Comparison of ENCODE assay signal across 9 mouse cellular contexts in the genomic region with DNA sequence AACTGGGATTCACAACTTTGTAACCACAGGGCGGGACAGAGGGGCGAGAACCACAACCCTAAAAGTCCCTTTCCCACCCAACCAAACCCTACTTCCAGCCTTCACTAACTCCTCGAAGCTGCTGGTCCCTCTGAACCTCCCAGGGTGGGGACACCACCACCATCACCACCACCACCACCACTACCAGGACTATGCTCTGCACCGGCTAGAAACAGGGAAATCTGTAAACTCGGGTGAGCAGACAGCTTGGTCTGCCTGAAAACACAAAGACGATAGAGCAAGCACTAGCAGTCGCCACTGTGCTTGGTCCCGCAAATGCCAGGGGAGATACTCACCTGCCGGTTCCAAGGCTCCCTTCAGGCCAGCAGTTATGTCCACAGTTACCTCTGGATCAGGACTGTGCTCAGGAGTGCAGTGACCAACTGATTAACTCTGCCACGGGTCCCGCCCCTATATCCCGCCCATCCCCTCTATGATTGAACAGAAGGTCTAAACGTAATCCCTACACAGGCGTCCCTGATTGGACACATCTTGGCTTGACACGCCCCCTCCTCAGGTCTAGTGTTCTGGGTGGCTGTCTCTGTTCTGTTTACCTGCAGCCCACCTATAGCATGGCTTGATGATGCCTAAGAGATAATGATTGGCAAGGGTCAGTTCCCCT. TPM values are rescaled to one million over a fixed set of nuclear protein-coding genes. Genes with fewer than 3 reads are reported as not detected.
DNase-seq lines count a peak whose midpoint lies in the region; ATAC-seq and TF ChIP-seq lines count a peak whose summit lies in the region.
"Had no signal": no experiment of that assay in that cellular context is flagged by ENCODE, and none has a peak within 500 bp of the region (broad histone marks: within the 10 kb centered on the region; RNA-seq: fewer than 3 reads in every experiment).

Gene Tmsb15l (minus strand): TSS at position 446 of the 661 bp plus-strand sequence.
Gene Tmsb15b1 (minus strand): TSS at position 451 of the 661 bp plus-strand sequence.

- WGBS in intestine, embryonic 14.5 days = 24% methylated on average over 15 of the region's 15 CpGs
- WGBS in limb, embryonic 12.5 days = 34% methylated on average over 15 of the region's 15 CpGs
- WGBS in midbrain, embryonic 11.5 days = 18% methylated on average over 15 of the region's 15 CpGs
- 27% methylated on average over 15 of the region's 15 CpGs for WGBS in small intestine, adult 2 months

- peak within 1 kb of the TSS; percentile 49 for H3K4me2 ChIP-seq in intestine, embryonic 14.5 days (ENCODE audit: low read length)
- H3K4me2 ChIP-seq in limb, embryonic 12.5 days = peak within 1 kb of the TSS; percentile 55
- peak within 1 kb of the TSS; percentile 48 for H3K4me2 ChIP-seq in midbrain, embryonic 11.5 days

- peak; percentile 92 for DNase-seq in cerebellum, adult 9-11 months
- DNase-seq in frontal cortex, adult 2 months (ENCODE audit: extremely low spot score in 1 of 2, low spot score in 1 of 2) = peak; percentile 45 to 85
- peak; percentile 72 for DNase-seq in intestine, embryonic 14.5 days (ENCODE audit: low spot score)
- DNase-seq in midbrain, embryonic 11.5 days (ENCODE audit: low spot score, missing footprints) = peak; percentile 90

- H3K9me3 ChIP-seq in erythroblast, embryonic 14.5 days (ENCODE audit: control insufficient read depth, low read length) = no peaks in the 10 kb centered on the region
- no peaks in the 10 kb centered on the region for H3K9me3 ChIP-seq in intestine, embryonic 14.5 days (ENCODE audit: control insufficient read depth, low read length)
- H3K9me3 ChIP-seq in limb, embryonic 12.5 days = no peaks in the 10 kb centered on the region
- no peaks in the 10 kb centered on the region for H3K9me3 ChIP-seq in midbrain, embryonic 11.5 days (ENCODE audit: control insufficient read depth, low read length)

- no peaks in the 10 kb centered on the region for H3K27me3 ChIP-seq in erythroblast, embryonic 14.5 days (ENCODE audit: control insufficient read depth)
- no peaks in the 10 kb centered on the region for H3K27me3 ChIP-seq in intestine, embryonic 14.5 days (replicated peaks; ENCODE audit: control insufficient read depth, insufficient read depth, low read length)
- no peaks in the 10 kb centered on the region for H3K27me3 ChIP-seq in limb, embryonic 12.5 days
- no peaks in the 10 kb centered on the region for H3K27me3 ChIP-seq in midbrain, embryonic 11.5 days (ENCODE audit: control insufficient read depth, insufficient read depth, low read length)
- H3K27me3 ChIP-seq in small intestine, adult 2 months (ENCODE audit: control insufficient read depth, insufficient read depth, low read length) = no peaks in the 10 kb centered on the region

- H3K27ac ChIP-seq in intestine, embryonic 14.5 days (ENCODE audit: low read depth) = no peak within 1 kb of the TSS
- H3K27ac ChIP-seq in limb, embryonic 12.5 days = no peak within 1 kb of the TSS
- H3K27ac ChIP-seq in midbrain, embryonic 11.5 days (ENCODE audit: low read depth, low read length) = no peak within 1 kb of the TSS
- H3K27ac ChIP-seq in small intestine, adult 2 months (ENCODE audit: insufficient read depth, low read depth, low read length) = no peak within 1 kb of the TSS

- no peak for TF ChIP-seq CTCF in small intestine, adult 2 months (IDR thresholded peaks at IDR 0.05; ENCODE audit: extremely low read depth, insufficient read length, insufficient replicate concordance, low read depth, low read length)

- no peaks in the 10 kb centered on the region for H3K4me1 ChIP-seq in erythroblast, embryonic 14.5 days (ENCODE audit: control insufficient read depth)
- H3K4me1 ChIP-seq in intestine, embryonic 14.5 days (replicated peaks; ENCODE audit: control insufficient read depth, insufficient read depth, low read length) = no peaks in the 10 kb centered on the region
- no peaks in the 10 kb centered on the region for H3K4me1 ChIP-seq in limb, embryonic 12.5 days (replicated peaks)
- no peaks in the 10 kb centered on the region for H3K4me1 ChIP-seq in midbrain, embryonic 11.5 days (ENCODE audit: control insufficient read depth, insufficient read depth, low read length)
- peaks cover 3% of the 10 kb centered on the region; the same call in 1 of the 2 replicates for H3K4me1 ChIP-seq in small intestine, adult 2 months (ENCODE audit: control insufficient read depth, insufficient read depth, insufficient read length, low read length)

- peak within 1 kb of the TSS; percentile 30; the same call in 1 of the 2 replicates for H3K9ac ChIP-seq in intestine, embryonic 14.5 days (ENCODE audit: low read length)
- peak within 1 kb of the TSS; percentile 58 for H3K9ac ChIP-seq in limb, embryonic 12.5 days (replicated peaks)
- peak within 1 kb of the TSS; percentile 48; the same call in 1 of the 2 replicates for H3K9ac ChIP-seq in midbrain, embryonic 11.5 days (ENCODE audit: low read length)

- ATAC-seq in erythroblast, adult 5-6 weeks (replicated peaks; ENCODE audit: low FRiP score, poor library complexity, severe bottlenecking) = no peak
- ATAC-seq in intestine, embryonic 14.5 days (replicated peaks; ENCODE audit: low FRiP score, low TSS enrichment, low read depth) = peak; percentile 100
- peak; percentile 100 for ATAC-seq in limb, embryonic 12.5 days (ENCODE audit: insufficient number of reproducible peaks, insufficient read depth, low FRiP score, low TSS enrichment, low read depth)
- ATAC-seq in midbrain, embryonic 11.5 days (ENCODE audit: low FRiP score) = peak; percentile 100

- no peak for TF ChIP-seq POLR2A in small intestine, adult 2 months (IDR thresholded peaks at IDR 0.05; ENCODE audit: low read depth, low read length)

- H3K36me3 ChIP-seq in erythroblast, embryonic 14.5 days (ENCODE audit: control insufficient read depth) = no peaks in the 10 kb centered on the region
- no peaks in the 10 kb centered on the region for H3K36me3 ChIP-seq in intestine, embryonic 14.5 days (ENCODE audit: control insufficient read depth, insufficient read depth, low read length)
- no peaks in the 10 kb centered on the region for H3K36me3 ChIP-seq in limb, embryonic 12.5 days
- no peaks in the 10 kb centered on the region for H3K36me3 ChIP-seq in midbrain, embryonic 11.5 days (ENCODE audit: control insufficient read depth, insufficient read depth, low read length)
- H3K36me3 ChIP-seq in small intestine, adult 2 months (ENCODE audit: control insufficient read depth, insufficient read depth, low read length) = no peaks in the 10 kb centered on the region

- H3K4me3 ChIP-seq in erythroblast, embryonic 14.5 days (replicated peaks) = peak within 1 kb of the TSS; percentile 34
- peak within 1 kb of the TSS; percentile 41 for H3K4me3 ChIP-seq in intestine, embryonic 14.5 days (ENCODE audit: low read depth, low read length)
- H3K4me3 ChIP-seq in limb, embryonic 12.5 days (replicated peaks) = peak within 1 kb of the TSS; percentile 44
- H3K4me3 ChIP-seq in midbrain, embryonic 11.5 days (ENCODE audit: low read depth, low read length) = peak within 1 kb of the TSS; percentile 31
- H3K4me3 ChIP-seq in small intestine, adult 2 months (ENCODE audit: low read depth, low read length) = peak within 1 kb of the TSS; percentile 65

RNA-seq across cellular contexts. Expression of gene Tmsb15l, which starts in this region (rescaled TPM):
- polyA plus RNA-seq in erythroblast, embryonic 14.5 days (2012) = not detected in 2 replicates
- not detected in 2 replicates for total RNA-seq in erythroblast, adult 5-6 weeks (2015; ENCODE audit: low replicate concordance)
- total RNA-seq in erythroblast, adult 5-6 weeks (2017; ENCODE audit: low replicate concordance) = 3.8 TPM in 1 of 2 replicates, not detected in the other
- 5.9 and 9.5 TPM in 2 replicates for polyA plus RNA-seq in frontal cortex, adult 2 months (2012; rRNA removed)
- 5.1 TPM in 2 replicates for polyA plus RNA-seq in intestine, embryonic 14.5 days (2014; fragmentation: Nextera tagmentation; extraction: Ambion mirVana)
- 6.9 and 9.4 TPM in 2 replicates for polyA plus RNA-seq in limb, embryonic 12.5 days (2016; fragmentation: Nextera tagmentation; extraction: Ambion mirVana)
- polyA plus RNA-seq in midbrain, embryonic 11.5 days (2014; fragmentation: Nextera tagmentation; extraction: Ambion mirVana) = 6.1 and 7.7 TPM in 2 replicates
- polyA plus RNA-seq in small intestine, adult 2 months (2012; rRNA removed) = 0.32 TPM in 1 of 2 replicates, not detected in the other

RNA-seq across cellular contexts. Expression of gene Tmsb15b1, which starts in this region (rescaled TPM):
- polyA plus RNA-seq in erythroblast, embryonic 14.5 days (2012) = not detected in 2 replicates
- total RNA-seq in erythroblast, adult 5-6 weeks (2015; ENCODE audit: low replicate concordance) = not detected in 2 replicates
- 1.7 TPM in 1 of 2 replicates, not detected in the other for total RNA-seq in erythroblast, adult 5-6 weeks (2017; ENCODE audit: low replicate concordance)
- polyA plus RNA-seq in frontal cortex, adult 2 months (2012; rRNA removed) = 11.7 and 14.2 TPM in 2 replicates
- polyA plus RNA-seq in intestine, embryonic 14.5 days (2014; fragmentation: Nextera tagmentation; extraction: Ambion mirVana) = 30.3 and 31.9 TPM in 2 replicates
- 36.9 and 38.8 TPM in 2 replicates for polyA plus RNA-seq in limb, embryonic 12.5 days (2016; fragmentation: Nextera tagmentation; extraction: Ambion mirVana)
- 26.4 and 30.1 TPM in 2 replicates for polyA plus RNA-seq in midbrain, embryonic 11.5 days (2014; fragmentation: Nextera tagmentation; extraction: Ambion mirVana)
- not detected in 2 replicates for polyA plus RNA-seq in small intestine, adult 2 months (2012; rRNA removed)
- total RNA-seq: heart, postnatal 36 days had no signal

Comparison
In these comparisons a context has a peak if more than half of its experiments do, and no peak if none do; other contexts are left out.
1. RNA of gene Tmsb15b1 (polyA plus RNA-seq): 36.9 to 38.8 TPM in limb, embryonic 12.5 days, 30.3 to 31.9 TPM in intestine, embryonic 14.5 days, 26.4 to 30.1 TPM in midbrain, embryonic 11.5 days and 11.7 to 14.2 TPM in frontal cortex, adult 2 months; not detected in small intestine, adult 2 months and not detected in erythroblast, embryonic 14.5 days; every median in the first group is over 10 times any median in the second.
2. Peak in every context shown above with its lines, with median percentiles within 50 percentile points of each other: H3K4me3 ChIP-seq, DNase-seq, H3K4me2 ChIP-seq and H3K9ac ChIP-seq.